Mouse (Mus musculus) thymus, adult 18-20 months (tissue): ENCODE results near the gene Slc12a8.

Source experiments
- DNase-seq, 2 experiments: peaks; one replicate each; pipeline ENCODE4 v3.0.0; 2022; ENCODE audit warnings: mixed read lengths in 2 of 2

The Slc12a8 gene

GRCm38 (mm10) chr16:33676347-33677312, 159.5 kb downstream of the Slc12a8 start:
- DNase-seq, result no peak

- DNase-seq, result no peak
Observed at GRCm38 (mm10) chr16:33677313-33677690, 160.2 kb downstream of the Slc12a8 start.

GRCm38 (mm10) chr16:33677901-33678300, 160.8 kb downstream of the Slc12a8 start:
- DNase-seq, result no peak

GRCm38 (mm10) chr16:33680271-33680670, 163.1 kb downstream of the Slc12a8 start:
- no peak for DNase-seq

GRCm38 (mm10) chr16:33680816-33681215, 163.7 kb downstream of the Slc12a8 start:
- no peak for DNase-seq

GRCm38 (mm10) chr16:33681661-33682060, 164.5 kb downstream of the Slc12a8 start:
- DNase-seq, result no peak

- no peak for DNase-seq
Observed at GRCm38 (mm10) chr16:33682651-33683050, 165.5 kb downstream of the Slc12a8 start.

- DNase-seq, result no peak
Observed at GRCm38 (mm10) chr16:33683206-33684161, 166.4 kb downstream of the Slc12a8 start.

GRCm38 (mm10) chr16:33684162-33684702, 167.1 kb downstream of the Slc12a8 start, which contains the start of gene Heg1:
TSS of gene Heg1 (plus strand) at chr16:33684370.
- peak; percentile 86 to 88 for DNase-seq

- no peak for DNase-seq
Observed at GRCm38 (mm10) chr16:33684703-33685701, 167.9 kb downstream of the Slc12a8 start.

GRCm38 (mm10) chr16:33686056-33686455, 168.9 kb downstream of the Slc12a8 start:
- no peak for DNase-seq

GRCm38 (mm10) chr16:33687724-33688123, 170.6 kb downstream of the Slc12a8 start:
- DNase-seq, result peak; percentile 32 to 61

GRCm38 (mm10) chr16:33690975-33691747, 174.0 kb downstream of the Slc12a8 start:
- no peak for DNase-seq

- no peak for DNase-seq
Observed at GRCm38 (mm10) chr16:33693553-33693952, 176.4 kb downstream of the Slc12a8 start.

- no peak for DNase-seq
Observed at GRCm38 (mm10) chr16:33696811-33697575, 179.9 kb downstream of the Slc12a8 start.

GRCm38 (mm10) chr16:33697576-33698276, 180.6 kb downstream of the Slc12a8 start:
- no peak for DNase-seq

GRCm38 (mm10) chr16:33698277-33698790, 181.2 kb downstream of the Slc12a8 start:
- no peak for DNase-seq

GRCm38 (mm10) chr16:33700584-33700983, 183.5 kb downstream of the Slc12a8 start:
- DNase-seq, result no peak

GRCm38 (mm10) chr16:33701872-33702271, 184.7 kb downstream of the Slc12a8 start:
- DNase-seq, result no peak
